Mouse (Mus musculus) heart, embryonic 11.5 days (tissue): ENCODE data around the gene Dhh. TPM values are rescaled to one million over a fixed set of nuclear protein-coding genes. Genes with fewer than 3 reads are reported as not detected.

Experiments used
- ATAC-seq: fragments of 200-750 bp; cut with Nextera tagmentation; replicated peaks from 2 replicates; pipeline ENCODE4 v1.8.0; 2017; ENCODE audit warnings: moderate library complexity; ENCODE audit not compliant: insufficient number of reproducible peaks, low FRiP score, low TSS enrichment
- H3K27ac ChIP-seq: fragments of 300-500 bp; sonication (generic); 2 replicates; pipeline ENCODE4 v1.5.1; 2014; ENCODE audit warnings: mild to moderate bottlenecking, low read depth, low read length
- H3K27me3 ChIP-seq: fragments of 300-500 bp; sonication (generic); 2 replicates; pipeline ENCODE4 v1.6.1; 2014; ENCODE audit warnings: mild to moderate bottlenecking, low read length, mixed read lengths; ENCODE audit not compliant: control insufficient read depth, insufficient read depth
- H3K36me3 ChIP-seq: fragments of 300-500 bp; sonication (generic); 2 replicates; pipeline ENCODE4 v1.6.1; 2014; ENCODE audit warnings: mild to moderate bottlenecking, low read length, moderate library complexity, mixed read lengths; ENCODE audit not compliant: control insufficient read depth, insufficient read depth
- H3K4me1 ChIP-seq: fragments of 300-500 bp; sonication (generic); 2 replicates; pipeline ENCODE4 v1.6.1; 2014; ENCODE audit warnings: low read length; ENCODE audit not compliant: control insufficient read depth, insufficient read depth
- H3K4me2 ChIP-seq: fragments of 300-500 bp; sonication (generic); 2 replicates; pipeline ENCODE4 v1.6.1; 2014; ENCODE audit warnings: mild to moderate bottlenecking, moderate library complexity
- H3K4me3 ChIP-seq: fragments of 300-500 bp; sonication (generic); 2 replicates; pipeline ENCODE4 v1.5.1; 2014; ENCODE audit warnings: low read depth, low read length
- H3K9ac ChIP-seq: fragments of 300-500 bp; sonication (generic); 2 replicates; pipeline ENCODE4 v1.6.1; 2014; ENCODE audit warnings: mild to moderate bottlenecking, low read depth, low read length, moderate library complexity
- H3K9me3 ChIP-seq: fragments of 300-500 bp; sonication (generic); replicated peaks from 2 replicates; pipeline ENCODE4 v1.6.1; 2016; ENCODE audit warnings: low read length; ENCODE audit not compliant: control insufficient read depth
- WGBS: fragments of 180-500 bp; shearing (Covaris S2); extraction: QIAGEN DNeasy Blood & Tissue Kit; methylation state at CpG from one replicate; pipeline ENCODE4 v1.1.7; 2014; ENCODE audit not compliant: insufficient replicate concordance; 5-methylcytosine and 5-hydroxymethylcytosine counted together
- polyA plus RNA-seq: library from polyadenylated mRNA; unstranded; fragments of >200 nt; fragmentation: Nextera tagmentation; extraction: Ambion mirVana; gene quantifications from 2 replicates; pipeline ENCODE4 v1.2.1, GENCODE M21; 2014

Gene Dhh
- polyA plus RNA-seq, 1 experiment from 2014 or later: 2.5 TPM

DNA sequence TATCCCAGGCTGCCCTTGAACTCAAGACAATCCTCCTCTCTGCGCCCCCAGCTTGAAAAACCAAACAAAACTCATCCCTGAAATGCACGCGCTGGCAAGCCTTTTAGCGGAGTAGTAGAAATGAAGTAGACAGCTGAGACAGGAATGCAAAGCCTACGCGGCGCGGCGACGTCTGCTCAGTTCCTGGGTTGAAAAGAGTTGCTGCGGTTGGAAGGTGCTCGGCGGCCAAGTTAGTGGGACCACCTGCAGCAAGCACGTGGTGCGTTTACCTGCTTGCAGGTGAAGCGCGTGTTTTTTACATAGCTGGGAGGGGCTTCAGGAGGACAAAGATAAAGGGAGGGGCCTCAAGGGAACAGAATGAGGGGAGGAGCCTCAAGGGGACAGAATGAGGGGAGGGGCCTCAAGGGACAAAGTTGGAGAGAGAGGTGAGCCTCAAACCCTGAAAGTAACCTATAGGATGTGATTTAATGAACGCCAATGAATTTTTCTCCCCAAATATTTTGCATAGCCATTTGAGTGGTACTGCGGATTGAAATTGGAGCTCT lies 7.1 kb downstream of the Dhh start:
- peaks cover 34% of the 10 kb centered on the region for H3K27me3 ChIP-seq
- ATAC-seq: no peak

DNA sequence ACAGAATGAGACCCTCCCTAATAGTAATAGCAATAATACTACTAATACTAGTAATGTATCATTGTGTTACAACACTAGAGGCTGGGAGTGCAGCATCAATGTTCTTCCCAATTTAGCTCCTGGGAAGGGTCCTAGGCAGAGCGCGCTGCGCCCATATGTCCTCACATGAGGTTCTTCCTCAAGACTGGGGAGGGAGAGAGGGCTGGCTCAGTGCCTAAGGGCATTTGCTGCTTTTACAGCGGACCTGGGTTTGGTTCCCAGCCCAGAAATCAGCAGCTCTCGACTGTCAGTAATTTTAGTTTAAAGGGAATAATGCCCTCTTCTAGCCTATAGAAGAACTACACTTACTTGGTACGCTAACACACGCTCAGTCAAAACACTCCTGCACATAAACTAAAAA lies 10.8 kb downstream of the Dhh start:
- no peak for ATAC-seq
- no peaks in the 10 kb centered on the region for H3K36me3 ChIP-seq
- no peak overlapping the region for H3K9ac ChIP-seq
- H3K4me2 ChIP-seq: no peak overlapping the region
- no peaks in the 10 kb centered on the region for H3K9me3 ChIP-seq
- no peak overlapping the region for H3K4me3 ChIP-seq
- WGBS: 81% methylated on average over 7 of the region's 7 CpGs
- no peak overlapping the region for H3K27ac ChIP-seq
- H3K4me1 ChIP-seq: no peaks in the 10 kb centered on the region
- H3K27me3 ChIP-seq: no peaks in the 10 kb centered on the region; the same call in 1 of the 2 replicates

More for the DNA sequence above, 7.1 kb downstream of the Dhh start:
- no peak overlapping the region for H3K9ac ChIP-seq
- no peaks in the 10 kb centered on the region for H3K9me3 ChIP-seq
- H3K4me1 ChIP-seq: peaks cover 27% of the 10 kb centered on the region
- no peak overlapping the region for H3K27ac ChIP-seq
- peak overlapping the region; percentile 62 for H3K4me2 ChIP-seq
- WGBS: 9% methylated on average over 19 of the region's 19 CpGs
- no peaks in the 10 kb centered on the region for H3K36me3 ChIP-seq
- peak overlapping the region; percentile 28 for H3K4me3 ChIP-seq

- Histone ChIP-seq H3K27ac (no peak overlapping the region), H3K9ac (no peak overlapping the region), H3K4me1 (peaks cover 1% of the 10 kb centered on the region; the same call in 1 of the 2 replicates), H3K4me3 (no peak overlapping the region), H3K27me3 (no peaks in the 10 kb centered on the region; the same call in 1 of the 2 replicates), H3K36me3 (no peaks in the 10 kb centered on the region), H3K4me2 (no peak overlapping the region), H3K9me3 (no peaks in the 10 kb centered on the region)
- 59% methylated on average over 8 of the region's 8 CpGs for WGBS
- no peak for ATAC-seq
These were observed 11.5 kb downstream of the Dhh start for GRCm38 (mm10) chr15:98886667-98887387.

GRCm38 (mm10) chr15:98884106-98884505 lies 14.2 kb downstream of the Dhh start:
- Histone ChIP-seq H3K9me3 (no peaks in the 10 kb centered on the region), H3K9ac (no peak overlapping the region), H3K36me3 (no peaks in the 10 kb centered on the region), H3K4me3 (no peak overlapping the region), H3K4me2 (no peak overlapping the region), H3K4me1 (peaks cover 10% of the 10 kb centered on the region; the same call in 1 of the 2 replicates), H3K27ac (no peak overlapping the region), H3K27me3 (no peaks in the 10 kb centered on the region)
- ATAC-seq: no peak
- WGBS: 63% methylated on average over 1 of the region's 1 CpGs

GRCm38 (mm10) chr15:98883661-98884060 lies 14.7 kb downstream of the Dhh start:
- Histone ChIP-seq H3K27me3 (no peaks in the 10 kb centered on the region), H3K4me3 (no peak overlapping the region), H3K36me3 (no peaks in the 10 kb centered on the region), H3K9ac (no peak overlapping the region), H3K27ac (no peak overlapping the region), H3K4me1 (peaks cover 10% of the 10 kb centered on the region; the same call in 1 of the 2 replicates), H3K4me2 (no peak overlapping the region), H3K9me3 (no peaks in the 10 kb centered on the region)
- ATAC-seq: no peak

DNA sequence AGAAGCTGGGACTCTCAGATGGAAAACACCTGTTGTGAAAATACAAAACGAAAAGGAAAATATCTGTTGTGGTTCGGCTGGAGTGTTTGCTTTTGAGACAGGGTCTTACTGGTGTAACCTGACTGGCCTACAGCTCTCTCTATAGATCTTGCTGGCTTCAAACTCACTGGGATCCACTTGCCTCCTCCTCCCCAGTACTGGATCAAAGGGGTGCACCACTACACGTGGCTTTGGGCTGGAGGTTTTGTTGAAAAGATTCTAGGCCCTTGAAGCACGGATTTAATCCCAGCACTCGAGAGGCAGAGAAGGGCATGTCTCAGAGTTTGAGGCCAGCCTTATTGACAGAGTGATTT lies 16.7 kb downstream of the Dhh start:
- WGBS: 15% methylated on average over 5 of the region's 5 CpGs
- Histone ChIP-seq H3K27ac (no peak overlapping the region), H3K4me3 (peak overlapping the region; percentile 68), H3K9me3 (no peaks in the 10 kb centered on the region), H3K4me1 (peaks cover 10% of the 10 kb centered on the region; the same call in 1 of the 2 replicates), H3K36me3 (no peaks in the 10 kb centered on the region), H3K4me2 (peak overlapping the region; percentile 89), H3K27me3 (no peaks in the 10 kb centered on the region), H3K9ac (no peak overlapping the region)
- ATAC-seq: no peak

DNA sequence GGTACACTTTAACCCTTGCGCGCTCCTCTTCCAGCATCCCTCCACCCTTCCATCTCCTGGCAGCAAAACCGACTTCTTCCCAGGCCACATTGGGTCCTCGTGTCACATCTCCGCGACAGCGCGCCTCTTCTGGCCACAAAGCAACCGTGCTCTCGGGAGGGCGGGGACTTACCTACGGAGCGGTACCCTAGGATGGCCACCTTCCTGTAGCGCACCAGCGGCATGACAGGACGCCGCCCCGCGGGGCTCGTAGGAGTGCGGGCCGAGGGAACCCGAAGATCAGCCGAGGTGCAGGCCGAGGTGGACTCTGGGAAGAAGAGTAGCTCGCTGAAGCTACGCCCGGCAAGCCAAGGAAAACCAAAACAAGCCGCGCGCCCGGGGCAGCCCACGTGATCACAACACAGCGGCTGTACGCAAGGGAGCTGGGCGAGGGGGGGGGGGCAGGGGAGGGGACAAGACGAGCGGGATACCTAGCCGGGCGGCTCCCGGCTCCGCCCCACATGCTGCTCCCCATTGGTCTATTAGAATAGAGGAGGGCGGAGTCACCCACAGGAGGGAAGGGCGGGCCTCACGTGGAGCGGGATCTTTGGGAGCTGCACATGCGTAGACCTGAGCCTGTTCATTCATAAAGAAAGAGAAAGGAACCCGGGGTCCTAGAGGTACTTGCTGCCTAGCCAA lies 17.2 kb downstream of the Dhh start:
- Histone ChIP-seq H3K36me3 (no peaks in the 10 kb centered on the region), H3K4me2 (peak overlapping the region; percentile 89), H3K27me3 (no peaks in the 10 kb centered on the region), H3K9me3 (no peaks in the 10 kb centered on the region), H3K4me1 (peaks cover 10% of the 10 kb centered on the region; the same call in 1 of the 2 replicates), H3K4me3 (peak overlapping the region; percentile 68), H3K9ac (peak overlapping the region; percentile 76), H3K27ac (peak overlapping the region; percentile 75)
- WGBS: under 1% methylated on average over 48 of the region's 48 CpGs
- ATAC-seq: peak; percentile 96

GRCm38 (mm10) chr15:98877331-98877730 lies 21.0 kb downstream of the Dhh start:
- ATAC-seq: no peak
- Histone ChIP-seq H3K9me3 (no peaks in the 10 kb centered on the region), H3K9ac (no peak overlapping the region), H3K4me1 (peaks cover 14% of the 10 kb centered on the region), H3K4me3 (no peak overlapping the region), H3K4me2 (no peak overlapping the region), H3K27me3 (no peaks in the 10 kb centered on the region), H3K27ac (no peak overlapping the region), H3K36me3 (no peaks in the 10 kb centered on the region)
- 20% methylated on average over 3 of the region's 3 CpGs for WGBS
